Mouse (Mus musculus) hindbrain, embryonic 10.5 days (tissue): Measurements from ENCODE around the gene Dnhd1. TPM values are rescaled to one million over a fixed set of nuclear protein-coding genes. Genes with fewer than 3 reads are reported as not detected.

ENCODE experiments used
- DNase-seq: peaks from one replicate; pipeline ENCODE4 v3.0.0-alpha.2; 2017; ENCODE audit warnings: low spot score
- H3K27ac ChIP-seq: fragments of 300-500 bp; sonication (generic); 2 replicates; pipeline ENCODE4 v1.5.1; 2016; ENCODE audit warnings: mild to moderate bottlenecking, moderate library complexity
- H3K27me3 ChIP-seq: fragments of 300-500 bp; sonication (generic); 2 replicates; pipeline ENCODE4 v1.6.1; 2016; ENCODE audit warnings: mild to moderate bottlenecking; ENCODE audit not compliant: poor library complexity, insufficient read depth, severe bottlenecking
- H3K36me3 ChIP-seq: fragments of 300-500 bp; sonication (generic); 2 replicates; pipeline ENCODE4 v1.6.1; 2016; ENCODE audit warnings: mild to moderate bottlenecking, moderate library complexity
- H3K4me1 ChIP-seq: fragments of 300-500 bp; sonication (generic); replicated peaks from 2 replicates; pipeline ENCODE4 v1.6.1; 2016; ENCODE audit warnings: mild to moderate bottlenecking
- H3K4me3 ChIP-seq: fragments of 300-500 bp; sonication (generic); 2 replicates; pipeline ENCODE4 v1.5.1; 2016; ENCODE audit warnings: mild to moderate bottlenecking, moderate library complexity
- H3K9me3 ChIP-seq: fragments of 300-500 bp; sonication (generic); 2 replicates; pipeline ENCODE4 v1.6.1; 2016; ENCODE audit warnings: mild to moderate bottlenecking, moderate library complexity
- WGBS: fragments of 180-500 bp; shearing (Covaris S2); methylation state at CpG from one replicate; pipeline ENCODE4 v1.1.7; 2016; 5-methylcytosine and 5-hydroxymethylcytosine counted together
- polyA plus RNA-seq: library from polyadenylated mRNA; unstranded; fragments of >200 nt; fragmentation: Nextera tagmentation; extraction: Ambion mirVana; gene quantifications from 2 replicates; pipeline ENCODE4 v1.2.1, GENCODE M21; 2016

The Dnhd1 gene
- polyA plus RNA-seq, 1 experiment from 2014 or later: 0.51 TPM

GRCm38 (mm10) chr7:105628633-105629032 is 22.0 kb upstream of the Dnhd1 start:
- Histone ChIP-seq H3K4me1 (peaks cover 25% of the 10 kb centered on the region), H3K27ac (peak overlapping the region; percentile 35; the same call in 1 of the 2 replicates), H3K27me3 (no peaks in the 10 kb centered on the region), H3K9me3 (no peaks in the 10 kb centered on the region), H3K36me3 (peaks cover 19% of the 10 kb centered on the region), H3K4me3 (no peak overlapping the region)
- WGBS: 41% methylated on average over 3 of the region's 3 CpGs
- DNase-seq: no peak

GRCm38 (mm10) chr7:105632551-105632972 is 18.1 kb upstream of the Dnhd1 start:
- Histone ChIP-seq H3K9me3 (no peaks in the 10 kb centered on the region), H3K36me3 (peaks cover 22% of the 10 kb centered on the region), H3K4me3 (peak overlapping the region; percentile 92), H3K27ac (peak overlapping the region; percentile 93), H3K27me3 (peaks cover 19% of the 10 kb centered on the region), H3K4me1 (peaks cover 36% of the 10 kb centered on the region)
- DNase-seq: peak; percentile 31
- WGBS: 16% methylated on average over 4 of the region's 4 CpGs

GRCm38 (mm10) chr7:105633127-105633800 is 17.4 kb upstream of the Dnhd1 start, which contains the start of gene Trim3:
TSS of gene Trim3 (minus strand) at chr7:105633571.
- WGBS: under 1% methylated on average over 71 of the region's 71 CpGs
- Histone ChIP-seq H3K27ac (peak within 1 kb of the TSS; percentile 93), H3K27me3 (peaks cover 19% of the 10 kb centered on the region), H3K4me3 (peak within 1 kb of the TSS; percentile 92), H3K36me3 (peaks cover 29% of the 10 kb centered on the region), H3K4me1 (peaks cover 35% of the 10 kb centered on the region), H3K9me3 (no peaks in the 10 kb centered on the region)
- peak; percentile 89 for DNase-seq

GRCm38 (mm10) chr7:105633801-105634135 is 16.9 kb upstream of the Dnhd1 start:
- H3K4me3 ChIP-seq: peak overlapping the region; percentile 92
- H3K27me3 ChIP-seq: peaks cover 19% of the 10 kb centered on the region
- H3K4me1 ChIP-seq: peaks cover 32% of the 10 kb centered on the region
- WGBS: 3% methylated on average over 10 of the region's 10 CpGs
- H3K9me3 ChIP-seq: no peaks in the 10 kb centered on the region
- H3K27ac ChIP-seq: peak overlapping the region; percentile 93
- peaks cover 30% of the 10 kb centered on the region for H3K36me3 ChIP-seq
- no peak for DNase-seq

- H3K4me3 ChIP-seq: peak overlapping the region; percentile 92
- H3K4me1 ChIP-seq: peaks cover 32% of the 10 kb centered on the region
- H3K9me3 ChIP-seq: no peaks in the 10 kb centered on the region
- no peak overlapping the region for H3K27ac ChIP-seq
- DNase-seq: no peak
- peaks cover 19% of the 10 kb centered on the region for H3K27me3 ChIP-seq
- 64% methylated on average over 9 of the region's 9 CpGs for WGBS
- peaks cover 30% of the 10 kb centered on the region for H3K36me3 ChIP-seq
These were observed 16.2 kb upstream of the Dnhd1 start for GRCm38 (mm10) chr7:105634272-105634920.

- Histone ChIP-seq H3K36me3 (peaks cover 30% of the 10 kb centered on the region), H3K4me1 (peaks cover 38% of the 10 kb centered on the region), H3K27ac (no peak overlapping the region), H3K9me3 (no peaks in the 10 kb centered on the region), H3K4me3 (no peak overlapping the region), H3K27me3 (peaks cover 19% of the 10 kb centered on the region)
- DNase-seq: no peak
- WGBS: 88% methylated on average over 2 of the region's 2 CpGs
These were observed 14.9 kb upstream of the Dnhd1 start for GRCm38 (mm10) chr7:105635726-105636125.

DNA sequence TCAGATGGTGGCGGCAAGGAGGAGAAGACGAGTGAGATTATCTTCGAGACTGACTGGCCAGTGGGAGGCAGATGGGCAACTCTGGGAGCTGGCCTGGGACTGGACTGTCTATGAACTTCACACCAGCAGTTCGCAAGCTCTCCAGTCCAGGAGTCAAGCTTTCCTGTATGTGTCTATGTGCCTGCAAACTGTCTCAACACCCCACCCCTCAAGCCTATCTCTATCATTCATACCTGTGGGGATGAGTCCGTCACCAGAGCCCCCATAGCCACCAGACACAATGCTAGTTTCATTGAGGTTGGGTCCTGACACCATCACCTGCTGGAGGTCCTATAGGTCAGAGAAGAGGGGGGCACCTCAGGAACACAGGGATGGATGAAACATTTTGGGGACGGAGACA is 11.9 kb upstream of the Dnhd1 start:
- H3K4me1 ChIP-seq: peaks cover 37% of the 10 kb centered on the region
- H3K36me3 ChIP-seq: peaks cover 41% of the 10 kb centered on the region
- peak overlapping the region; percentile 82; the same call in 1 of the 2 replicates for H3K4me3 ChIP-seq
- no peak for DNase-seq
- WGBS: 94% methylated on average over 6 of the region's 6 CpGs
- H3K27ac ChIP-seq: no peak overlapping the region
- H3K27me3 ChIP-seq: peaks cover 19% of the 10 kb centered on the region
- H3K9me3 ChIP-seq: no peaks in the 10 kb centered on the region

DNA sequence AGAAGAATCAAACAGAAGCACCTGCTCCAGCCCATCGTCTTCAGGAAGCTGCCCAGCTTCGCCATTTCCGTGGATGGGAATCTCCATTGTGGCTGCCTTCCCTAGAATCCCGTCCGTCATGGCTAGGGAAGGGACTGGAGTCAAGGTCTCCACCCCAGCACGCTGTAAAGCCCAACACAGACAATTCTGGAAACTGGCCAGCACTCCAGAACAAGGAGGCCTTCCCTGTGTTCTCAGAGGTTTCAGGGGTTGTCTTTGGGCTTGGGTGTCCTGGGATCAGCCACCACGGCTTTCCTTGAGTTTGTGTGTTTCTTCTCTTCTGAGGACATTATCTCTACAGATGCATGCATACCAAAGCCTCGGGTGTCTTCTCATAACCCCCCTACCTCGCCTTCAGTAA is 11.3 kb upstream of the Dnhd1 start:
- no peaks in the 10 kb centered on the region for H3K9me3 ChIP-seq
- H3K4me3 ChIP-seq: peak overlapping the region; percentile 82
- no peak for DNase-seq
- H3K4me1 ChIP-seq: peaks cover 32% of the 10 kb centered on the region
- H3K27ac ChIP-seq: 0 out of 2 replicates have a peak overlapping the region, but pooled peaks have one; percentile 87
- 81% methylated on average over 9 of the region's 9 CpGs for WGBS
- H3K27me3 ChIP-seq: peaks cover 17% of the 10 kb centered on the region
- peaks cover 46% of the 10 kb centered on the region for H3K36me3 ChIP-seq

GRCm38 (mm10) chr7:105639756-105640155 is 10.9 kb upstream of the Dnhd1 start, which contains the start of gene Timm10b:
TSS of gene Timm10b (plus strand) at chr7:105640056.
- Histone ChIP-seq H3K4me3 (peak within 1 kb of the TSS; percentile 82), H3K36me3 (peaks cover 46% of the 10 kb centered on the region), H3K27ac (peak within 1 kb of the TSS; percentile 87), H3K4me1 (peaks cover 28% of the 10 kb centered on the region), H3K9me3 (no peaks in the 10 kb centered on the region), H3K27me3 (peaks cover 12% of the 10 kb centered on the region)
- WGBS: 3% methylated on average over 2 of the region's 2 CpGs
- DNase-seq: no peak

GRCm38 (mm10) chr7:105640233-105640893 is 10.3 kb upstream of the Dnhd1 start, which contains the start of the genes Arfip2 and Gm45799:
TSS of gene Arfip2 (minus strand) at chr7:105640416.
TSS of gene Gm45799 (plus strand) at chr7:105640552.
- Histone ChIP-seq H3K4me3 (peak within 1 kb of the TSS; percentile 82), H3K36me3 (peaks cover 46% of the 10 kb centered on the region), H3K27ac (peak within 1 kb of the TSS; percentile 87), H3K4me1 (peaks cover 28% of the 10 kb centered on the region), H3K9me3 (no peaks in the 10 kb centered on the region), H3K27me3 (peaks cover 6% of the 10 kb centered on the region)
- under 1% methylated on average over 45 of the region's 45 CpGs for WGBS
- DNase-seq: peak; percentile 98

- no peaks in the 10 kb centered on the region for H3K9me3 ChIP-seq
- H3K4me1 ChIP-seq: peaks cover 28% of the 10 kb centered on the region
- H3K27ac ChIP-seq: peak overlapping the region; percentile 87
- peaks cover 41% of the 10 kb centered on the region for H3K36me3 ChIP-seq
- H3K4me3 ChIP-seq: peak overlapping the region; percentile 82
- DNase-seq: no peak
- H3K27me3 ChIP-seq: 0 out of 2 replicates have a peak, but pooled peaks cover under 1% of the 10 kb centered on the region
- WGBS: under 1% methylated on average over 18 of the region's 18 CpGs
These were observed 9.8 kb upstream of the Dnhd1 start for GRCm38 (mm10) chr7:105640894-105641255.

- H3K27ac ChIP-seq: no peak overlapping the region
- 77% methylated on average over 3 of the region's 3 CpGs for WGBS
- H3K36me3 ChIP-seq: peaks cover 31% of the 10 kb centered on the region
- DNase-seq: no peak
- no peaks in the 10 kb centered on the region for H3K9me3 ChIP-seq
- H3K4me3 ChIP-seq: peak overlapping the region; percentile 82
- no peaks in the 10 kb centered on the region for H3K27me3 ChIP-seq
- peaks cover 28% of the 10 kb centered on the region for H3K4me1 ChIP-seq
These were observed 8.7 kb upstream of the Dnhd1 start for GRCm38 (mm10) chr7:105641936-105642335.
